Mouse (Mus musculus) neutrophil, adult 59 days (primary cell): ENCODE measurements around the gene Ankrd55. TPM values are rescaled to one million over a fixed set of nuclear protein-coding genes. Genes with fewer than 3 reads are reported as not detected.

Source experiments
- total RNA-seq, 2 experiments: library from RNA; stranded (reverse); gene quantifications; 1 replicate in 1 of 2; 2 replicates in 1 of 2; pipeline ENCODE4 v1.2.4; 2023

Gene Ankrd55
- total RNA-seq = under 1 TPM; 0.11 to 0.20 TPM

GRCm38 (mm10) chr13:112288225-112289178, at the start of gene Ankrd55:
TSS of gene Ankrd55 (plus strand) at chr13:112288451.

Other genes with a start within 250 kb of the Ankrd55 start
- 10 to 100 TPM; 58.1 to 85.8 TPM for gene Il6st, start 175.6 kb downstream of the Ankrd55 start, total RNA-seq